Mouse (Mus musculus) heart, postnatal 4 days (tissue): ENCODE results near the gene Nfyc. TPM values are rescaled to one million over a fixed set of nuclear protein-coding genes. Genes with fewer than 3 reads are reported as not detected.

Experiments used
- DNase-seq: peaks from one replicate; pipeline ENCODE4 v3.0.0; 2021
- microRNA-seq, 2 experiments: library from miRNA; unstranded; fragments of <30 nt; microRNA quantifications; one replicate each; pipeline ENCODE4 v1.2.0; 2021 to 2022
- total RNA-seq, 2 experiments: library from RNA; stranded (reverse); gene quantifications; 2 replicates each; pipeline ENCODE4 v1.2.3; 2021

Nfyc gene
- total RNA-seq, 2 experiments from 2014 or later: 90.3 to 96.0 TPM

DNA sequence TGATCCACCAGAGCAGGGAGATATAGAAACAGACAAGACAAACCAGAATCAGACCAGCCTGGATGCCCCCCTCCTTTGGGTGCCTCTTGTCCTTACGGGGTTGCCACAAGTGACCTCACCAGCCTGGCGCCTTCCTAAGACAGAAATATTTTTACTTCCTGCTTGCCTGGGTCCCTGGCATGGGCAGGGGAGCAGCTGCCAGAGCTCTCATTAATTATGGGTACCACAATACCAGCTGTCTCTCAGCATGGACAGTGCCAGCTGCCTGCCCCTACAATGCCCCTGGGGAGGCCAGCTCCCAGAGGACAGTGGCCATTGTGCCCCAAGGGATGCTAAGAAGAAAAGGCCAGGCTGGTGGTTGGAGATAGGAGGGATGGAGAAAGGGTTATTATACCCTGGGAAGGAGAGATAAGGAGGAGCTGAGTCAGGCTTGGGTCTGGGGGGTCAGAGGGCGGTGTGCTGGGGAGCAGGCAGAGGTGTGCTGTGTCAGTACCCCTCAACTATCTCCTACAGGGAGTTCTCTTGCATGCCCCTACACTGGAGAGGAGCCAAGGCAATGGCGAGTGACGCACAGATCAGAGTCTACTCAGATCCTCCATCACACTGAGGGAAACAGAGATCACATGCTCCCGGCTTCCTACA lies 117.4 kb downstream of the Nfyc start:
- no peak for DNase-seq

DNA sequence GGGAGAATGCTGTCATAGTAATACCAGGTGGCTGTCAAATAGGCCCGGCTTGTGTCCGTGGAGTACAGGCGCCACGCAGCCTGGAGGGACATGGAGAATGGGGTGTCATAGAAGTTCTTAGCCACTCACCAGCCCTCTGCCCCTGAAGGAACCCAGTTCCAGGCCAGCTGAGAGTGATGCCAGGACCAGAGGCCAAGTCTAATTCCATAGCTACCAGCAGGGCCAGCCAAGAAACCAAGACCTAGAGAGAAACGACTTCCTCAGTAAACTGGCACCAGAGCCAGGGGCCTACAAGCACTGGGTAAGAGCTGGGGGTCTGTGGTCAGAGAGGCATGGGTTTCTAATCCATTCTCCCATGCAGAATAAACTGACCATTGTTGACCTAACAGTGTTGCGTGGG lies 118.4 kb downstream of the Nfyc start:
- DNase-seq: no peak

DNA sequence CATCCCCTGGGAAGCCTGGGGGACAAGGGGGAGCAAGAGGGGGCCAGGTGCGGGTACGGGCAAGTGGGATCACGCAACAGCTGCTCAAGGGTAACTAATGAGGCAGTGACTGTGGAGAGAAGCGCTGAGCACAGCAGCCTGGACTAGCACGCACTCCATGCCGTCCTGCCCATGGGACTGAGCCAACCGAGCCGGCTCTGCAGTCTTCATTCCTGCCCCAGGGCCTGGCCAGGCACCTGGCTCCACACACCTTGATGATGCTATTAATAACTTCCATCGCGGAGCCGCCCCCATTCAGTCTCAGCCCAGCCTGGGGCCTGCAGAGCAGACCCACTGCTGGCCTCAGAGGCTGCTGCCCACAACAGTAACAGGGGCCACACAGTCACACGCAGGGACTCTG lies 119.1 kb downstream of the Nfyc start:
- DNase-seq: no peak

Small RNA genes within 50 kb of the gene (microRNA-seq; reads per million reads assigned to microRNA genes)
- gene Gm23936 (0 reads per million in 2 experiments), gene Mir30c-1 (408 to 469 reads per million in 2 experiments), gene Mir30e (0 reads per million in 2 experiments), gene Mir30f (0 reads per million in 2 experiments)

Other genes with a start within 250 kb of the Nfyc start
- not detected for gene Gm8439, start 242.8 kb downstream of the Nfyc start, total RNA-seq
- 10 to 100 TPM; 78.9 to 84.3 TPM for gene Cited4, start 165.0 kb downstream of the Nfyc start, total RNA-seq
- gene Kcnq4, start 83.0 kb downstream of the Nfyc start, total RNA-seq: 1 to 10 TPM; 2.7 to 2.9 TPM
- under 1 TPM; 0.21 to 0.29 TPM for gene Rims3, start 23.2 kb upstream of the Nfyc start, total RNA-seq
- 1 to 10 TPM; 7.8 to 8.5 TPM for gene Exo5, start 93.4 kb upstream of the Nfyc start, total RNA-seq
- 1 to 10 TPM; 5.6 to 6.1 TPM for gene Zfp69, start 120.1 kb upstream of the Nfyc start, total RNA-seq
- 10 to 100 TPM; 29.2 to 31.0 TPM for gene Smap2, start 185.7 kb upstream of the Nfyc start, total RNA-seq
- gene Col9a2, start 207.8 kb upstream of the Nfyc start, total RNA-seq: 1 to 10 TPM; 3.0 TPM